Mouse (Mus musculus): ENCODE measurements around the gene Hhipl2. TPM values are rescaled to one million over a fixed set of nuclear protein-coding genes. Genes with fewer than 3 reads are reported as not detected.
"Not testable (repeated sequence)": the region's sequence is repeated elsewhere in the genome, so short reads cannot be mapped to it uniquely, and the experiment has no call there.

Gene Hhipl2
- polyA plus RNA-seq, 1 experiment, result 0.05 TPM

DNA sequence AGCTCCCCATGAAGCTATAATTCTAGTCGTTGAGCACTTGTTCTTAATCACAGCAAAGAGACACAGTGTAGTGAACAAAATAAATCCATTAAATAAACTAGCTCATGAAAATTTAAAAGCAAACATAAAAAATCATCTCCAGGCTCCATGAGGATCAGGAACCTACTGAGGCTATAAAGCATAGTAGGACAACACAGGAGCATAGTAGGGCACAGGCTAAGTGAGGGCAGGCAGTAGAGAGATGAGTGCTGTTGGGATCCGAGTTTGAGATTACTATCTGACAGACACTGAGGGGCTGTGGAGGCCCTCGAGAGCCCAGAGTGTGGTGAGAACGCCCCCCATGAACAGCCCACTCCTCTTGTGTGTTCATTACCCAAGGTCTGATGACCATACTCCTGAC lies 41.0 kb upstream of the Hhipl2 start:
- no peaks in the 10 kb centered on the region for H3K27me3 ChIP-seq (ENCODE audit: control insufficient read depth, insufficient read depth, insufficient read length)
- no peaks in the 10 kb centered on the region for H3K36me3 ChIP-seq (ENCODE audit: control insufficient read depth, insufficient read depth)
- no peak overlapping the region for H3K4me2 ChIP-seq (ENCODE audit: low read depth)
- no peak overlapping the region for H3ac ChIP-seq (ENCODE audit: control insufficient read depth, insufficient read length)
- H3K79me2 ChIP-seq (ENCODE audit: control insufficient read depth, insufficient read depth), result no peaks in the 10 kb centered on the region
- TF ChIP-seq SRF (IDR thresholded peaks at IDR 0.05; ENCODE audit: control insufficient read depth, insufficient read length, low read depth) (no peak), POLR2AphosphoS2 (IDR thresholded peaks at IDR 0.05; ENCODE audit: insufficient read length, low read depth) (no peak), POLR2A (IDR thresholded peaks at IDR 0.05; ENCODE audit: insufficient read length, low read depth) (no peak), REST (IDR thresholded peaks at IDR 0.05; ENCODE audit: insufficient read depth, insufficient read length) (no peak), E2F4 (IDR thresholded peaks at IDR 0.05; ENCODE audit: insufficient read depth) (no peak), MAX (IDR thresholded peaks at IDR 0.05; ENCODE audit: low read depth) (no peak), CEBPB (IDR thresholded peaks at IDR 0.05; ENCODE audit: insufficient read depth, poor library complexity, severe bottlenecking) (no peak), TCF12 (IDR thresholded peaks at IDR 0.05; ENCODE audit: insufficient read depth, poor library complexity, severe bottlenecking) (no peak), USF1 (IDR thresholded peaks at IDR 0.05; ENCODE audit: low read depth) (no peak), MYOG (IDR thresholded peaks at IDR 0.05; ENCODE audit: control insufficient read depth in 1 of 3, insufficient read depth in 1 of 3, insufficient read length in 2 of 3, low read depth in 2 of 3) (no peak), TCF3 (IDR thresholded peaks at IDR 0.05; ENCODE audit: insufficient read length, low read depth) (no peak), MYOD1 (IDR thresholded peaks at IDR 0.05; ENCODE audit: control insufficient read depth in 1 of 3, insufficient read length in 2 of 3, low read depth in 2 of 3) (no peak)
- no peak overlapping the region for H3K4me3 ChIP-seq

DNA sequence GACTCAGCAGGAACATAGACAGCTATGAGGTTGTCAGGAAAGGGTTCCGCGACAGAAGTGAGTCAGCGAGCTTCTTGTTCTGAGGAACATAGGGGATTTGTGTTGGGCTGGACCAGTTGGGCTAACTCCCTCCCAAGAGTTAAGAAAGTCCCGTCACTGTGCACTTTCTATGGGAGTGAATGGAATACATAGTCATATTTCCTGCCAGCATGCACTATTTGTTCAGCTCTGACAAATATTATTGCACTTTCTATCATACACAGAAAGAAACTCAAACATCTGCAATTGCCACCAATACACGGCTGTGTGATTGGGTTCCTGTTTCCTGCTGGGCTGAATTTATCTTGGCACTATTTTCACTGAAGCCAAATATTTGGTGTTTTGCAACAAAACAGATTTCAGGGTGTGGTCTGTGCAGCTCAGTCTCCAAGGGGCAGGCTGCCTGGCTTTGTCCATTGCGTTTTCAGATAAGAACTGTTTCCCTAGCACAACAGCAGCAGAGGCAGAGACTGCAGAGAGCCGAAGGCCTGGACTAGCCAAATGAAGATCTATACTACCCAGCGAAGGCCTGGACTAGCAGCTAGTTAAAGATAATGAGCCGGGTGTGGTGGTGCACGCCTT lies 39.6 kb upstream of the Hhipl2 start:
- no peak overlapping the region for H3ac ChIP-seq (ENCODE audit: control insufficient read depth, insufficient read length)
- no peak overlapping the region for H3K4me2 ChIP-seq (ENCODE audit: low read depth)
- H3K79me2 ChIP-seq (ENCODE audit: control insufficient read depth, insufficient read depth), result no peaks in the 10 kb centered on the region
- H3K4me3 ChIP-seq, result no peak overlapping the region
- H3K27me3 ChIP-seq (ENCODE audit: control insufficient read depth, insufficient read depth, insufficient read length), result no peaks in the 10 kb centered on the region
- TF ChIP-seq POLR2AphosphoS2 (IDR thresholded peaks at IDR 0.05; ENCODE audit: insufficient read length, low read depth), result no peak
- TF ChIP-seq MYOG (IDR thresholded peaks at IDR 0.05; ENCODE audit: control insufficient read depth in 1 of 3, insufficient read depth in 1 of 3, insufficient read length in 2 of 3, low read depth in 2 of 3), result no peak
- no peak for TF ChIP-seq MAX (IDR thresholded peaks at IDR 0.05; ENCODE audit: low read depth)
- no peak for TF ChIP-seq CEBPB (IDR thresholded peaks at IDR 0.05; ENCODE audit: insufficient read depth, poor library complexity, severe bottlenecking)
- no peak for TF ChIP-seq TCF12 (IDR thresholded peaks at IDR 0.05; ENCODE audit: insufficient read depth, poor library complexity, severe bottlenecking)
- no peak for TF ChIP-seq REST (IDR thresholded peaks at IDR 0.05; ENCODE audit: insufficient read depth, insufficient read length)
- TF ChIP-seq SRF (IDR thresholded peaks at IDR 0.05; ENCODE audit: control insufficient read depth, insufficient read length, low read depth), result no peak
- TF ChIP-seq POLR2A (IDR thresholded peaks at IDR 0.05; ENCODE audit: insufficient read length, low read depth), result no peak
- no peak for TF ChIP-seq USF1 (IDR thresholded peaks at IDR 0.05; ENCODE audit: low read depth)
- no peak for TF ChIP-seq TCF3 (IDR thresholded peaks at IDR 0.05; ENCODE audit: insufficient read length, low read depth)
- TF ChIP-seq MYOD1 (IDR thresholded peaks at IDR 0.05; ENCODE audit: control insufficient read depth in 1 of 3, insufficient read length in 2 of 3, low read depth in 2 of 3), result no peak
- TF ChIP-seq E2F4 (IDR thresholded peaks at IDR 0.05; ENCODE audit: insufficient read depth), result no peak
- H3K36me3 ChIP-seq (ENCODE audit: control insufficient read depth, insufficient read depth), result no peaks in the 10 kb centered on the region

DNA sequence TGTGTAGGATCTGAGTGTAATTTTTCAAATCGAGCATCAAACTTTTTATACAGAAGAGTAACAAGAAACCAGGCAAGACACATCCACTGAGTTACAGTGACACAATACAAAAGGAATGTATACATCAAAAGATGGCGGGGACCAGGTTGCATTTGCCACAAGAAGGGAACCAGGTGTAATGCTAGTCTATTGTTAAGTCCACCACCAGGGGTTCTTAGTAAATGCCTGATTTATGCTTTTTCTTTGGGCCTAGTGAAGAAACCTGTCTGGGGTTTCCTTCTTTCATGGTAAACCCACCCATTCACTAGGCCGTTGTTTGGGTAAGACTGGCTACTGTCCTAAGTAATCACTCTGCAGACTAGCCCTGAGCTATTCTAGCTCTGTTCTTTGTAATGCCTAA lies 38.6 kb upstream of the Hhipl2 start:
- not testable (repeated sequence) for H3K27me3 ChIP-seq (ENCODE audit: control insufficient read depth, insufficient read depth, insufficient read length); H3K4me3 ChIP-seq; H3K4me2 ChIP-seq (ENCODE audit: low read depth); H3K79me2 ChIP-seq (ENCODE audit: control insufficient read depth, insufficient read depth); H3K36me3 ChIP-seq (ENCODE audit: control insufficient read depth, insufficient read depth); H3ac ChIP-seq (ENCODE audit: control insufficient read depth, insufficient read length)

DNA sequence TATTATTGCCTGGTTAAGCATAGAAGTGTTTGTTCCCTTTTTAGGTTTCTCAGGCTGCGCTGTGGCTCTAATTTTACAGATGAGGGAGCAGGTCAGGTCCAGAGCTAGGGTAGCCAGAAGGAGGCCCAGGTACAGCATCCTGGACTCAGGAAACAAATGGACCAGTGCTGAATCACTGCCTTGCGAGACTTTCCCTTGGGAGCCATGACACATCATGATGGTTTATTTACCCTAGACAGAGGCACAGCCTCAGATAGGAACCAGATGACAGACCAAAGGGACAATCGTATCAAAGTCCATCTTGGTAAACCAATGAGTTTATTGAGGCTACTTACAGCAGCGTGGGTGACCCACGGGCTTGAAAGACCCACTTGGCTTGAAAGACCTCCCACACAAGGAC lies 36.2 kb upstream of the Hhipl2 start:
- Histone ChIP-seq H3K27me3 (ENCODE audit: control insufficient read depth, insufficient read depth, insufficient read length) (no peaks in the 10 kb centered on the region), H3ac (ENCODE audit: control insufficient read depth, insufficient read length) (no peak overlapping the region)

DNA sequence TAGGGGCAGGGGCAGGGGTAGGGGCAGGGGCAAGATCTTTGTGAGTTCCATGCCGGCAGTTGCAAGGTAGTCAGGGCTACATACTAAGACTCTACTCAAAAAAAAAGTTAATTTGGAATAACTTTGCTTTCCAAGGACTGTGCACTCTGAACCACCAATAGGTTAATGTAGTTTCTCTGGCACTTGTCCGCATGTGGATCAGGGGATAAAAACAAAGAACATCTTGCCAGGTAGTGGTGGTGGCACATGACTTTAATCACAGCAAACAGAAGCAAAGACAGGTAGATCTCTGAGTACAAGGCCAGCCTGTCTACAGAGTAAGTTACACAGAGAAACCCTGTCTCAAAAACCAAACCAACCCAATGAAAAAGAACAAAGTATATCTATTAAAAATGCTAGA lies 35.4 kb upstream of the Hhipl2 start:
- H3K4me3 ChIP-seq, result no peak overlapping the region
- H3K36me3 ChIP-seq (ENCODE audit: control insufficient read depth, insufficient read depth), result no peaks in the 10 kb centered on the region
- H3K27me3 ChIP-seq (ENCODE audit: control insufficient read depth, insufficient read depth, insufficient read length), result no peaks in the 10 kb centered on the region
- H3K4me2 ChIP-seq (ENCODE audit: low read depth), result no peak overlapping the region
- TF ChIP-seq CEBPB (IDR thresholded peaks at IDR 0.05; ENCODE audit: insufficient read depth, poor library complexity, severe bottlenecking) (no peak), MYOG (IDR thresholded peaks at IDR 0.05; ENCODE audit: control insufficient read depth in 1 of 3, insufficient read depth in 1 of 3, insufficient read length in 2 of 3, low read depth in 2 of 3) (no peak), POLR2A (IDR thresholded peaks at IDR 0.05; ENCODE audit: insufficient read length, low read depth) (no peak), MAX (IDR thresholded peaks at IDR 0.05; ENCODE audit: low read depth) (no peak)
- H3K79me2 ChIP-seq (ENCODE audit: control insufficient read depth, insufficient read depth), result no peaks in the 10 kb centered on the region
- H3ac ChIP-seq (ENCODE audit: control insufficient read depth, insufficient read length), result no peak overlapping the region

More for the DNA sequence above, 36.2 kb upstream of the Hhipl2 start:
- Histone ChIP-seq H3K79me2 (ENCODE audit: control insufficient read depth, insufficient read depth) (no peaks in the 10 kb centered on the region), H3K36me3 (ENCODE audit: control insufficient read depth, insufficient read depth) (no peaks in the 10 kb centered on the region), H3K4me3 (no peak overlapping the region), H3K4me2 (ENCODE audit: low read depth) (no peak overlapping the region)
- TF ChIP-seq MYOG (IDR thresholded peaks at IDR 0.05; ENCODE audit: control insufficient read depth in 1 of 3, insufficient read depth in 1 of 3, insufficient read length in 2 of 3, low read depth in 2 of 3) (no peak), POLR2A (IDR thresholded peaks at IDR 0.05; ENCODE audit: insufficient read length, low read depth) (no peak), E2F4 (IDR thresholded peaks at IDR 0.05; ENCODE audit: insufficient read depth) (no peak), MAX (IDR thresholded peaks at IDR 0.05; ENCODE audit: low read depth) (no peak), POLR2AphosphoS2 (IDR thresholded peaks at IDR 0.05; ENCODE audit: insufficient read length, low read depth) (no peak), CEBPB (IDR thresholded peaks at IDR 0.05; ENCODE audit: insufficient read depth, poor library complexity, severe bottlenecking) (no peak), TCF12 (IDR thresholded peaks at IDR 0.05; ENCODE audit: insufficient read depth, poor library complexity, severe bottlenecking) (no peak), REST (IDR thresholded peaks at IDR 0.05; ENCODE audit: insufficient read depth, insufficient read length) (no peak), MYOD1 (IDR thresholded peaks at IDR 0.05; ENCODE audit: control insufficient read depth in 1 of 3, insufficient read length in 2 of 3, low read depth in 2 of 3) (no peak), SRF (IDR thresholded peaks at IDR 0.05; ENCODE audit: control insufficient read depth, insufficient read length, low read depth) (no peak), TCF3 (IDR thresholded peaks at IDR 0.05; ENCODE audit: insufficient read length, low read depth) (no peak), USF1 (IDR thresholded peaks at IDR 0.05; ENCODE audit: low read depth) (no peak)

DNA sequence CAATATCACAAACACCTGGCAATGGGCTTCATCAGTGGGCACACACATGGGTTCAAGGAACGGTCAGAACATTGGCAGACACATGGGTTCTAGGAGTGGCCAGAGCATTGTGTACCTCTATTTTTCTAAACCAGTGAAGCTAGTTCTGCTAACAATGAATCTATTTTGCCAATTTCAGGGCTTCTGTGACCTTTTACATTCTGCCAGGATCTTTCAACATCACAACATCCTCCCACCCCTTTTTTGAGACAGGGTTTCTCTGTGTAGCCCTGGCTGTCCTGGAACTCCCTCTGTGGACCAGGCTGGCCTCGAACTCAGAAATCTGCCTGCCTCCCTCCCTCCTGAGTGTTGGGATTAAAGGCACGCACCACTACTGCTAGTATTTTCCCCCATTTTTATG lies 30.6 kb upstream of the Hhipl2 start:
- H3ac ChIP-seq (ENCODE audit: control insufficient read depth, insufficient read length); H3K4me2 ChIP-seq (ENCODE audit: low read depth); H3K27me3 ChIP-seq (ENCODE audit: control insufficient read depth, insufficient read depth, insufficient read length); H3K36me3 ChIP-seq (ENCODE audit: control insufficient read depth, insufficient read depth); H3K4me3 ChIP-seq: not testable (repeated sequence)
- peaks cover 21% of the 10 kb centered on the region for H3K79me2 ChIP-seq (ENCODE audit: control insufficient read depth, insufficient read depth)
